Mouse (Mus musculus) spleen, adult 2 months (tissue): ENCODE measurements around the gene Ppp3cb. TPM values are rescaled to one million over a fixed set of nuclear protein-coding genes. Genes with fewer than 3 reads are reported as not detected.

Source experiments
- DNase-seq, 2 experiments: peaks; one replicate each; pipeline versions ENCODE4 v3.0.0 to v3.0.0-alpha.2; 2012 to 2021; ENCODE audit warnings: low spot score in 2 of 2, low read depth in 1 of 2
- H3K27ac ChIP-seq: fragments of 200-500 bp; 2 replicates; pipeline ENCODE4 v1.5.1; 2012; ENCODE audit warnings: low read length, inconsistent platforms; ENCODE audit not compliant: insufficient read depth
- H3K27me3 ChIP-seq: fragments of 200-500 bp; 2 replicates; pipeline ENCODE4 v1.6.1; 2012; ENCODE audit warnings: mild to moderate bottlenecking, moderate library complexity, low read length, inconsistent platforms; ENCODE audit not compliant: control insufficient read depth, insufficient read depth
- H3K36me3 ChIP-seq: fragments of 200-500 bp; 2 replicates; pipeline ENCODE4 v1.6.1; 2012; ENCODE audit warnings: mild to moderate bottlenecking, low read length, inconsistent platforms; ENCODE audit not compliant: control insufficient read depth, insufficient read depth
- H3K4me1 ChIP-seq: fragments of 200-500 bp; 2 replicates; pipeline ENCODE4 v1.6.1; 2011; ENCODE audit warnings: inconsistent platforms; ENCODE audit not compliant: control insufficient read depth, insufficient read depth, insufficient read length
- H3K4me3 ChIP-seq: fragments of 200-500 bp; 2 replicates; pipeline ENCODE4 v1.5.1; 2011; ENCODE audit warnings: mild to moderate bottlenecking, inconsistent platforms; ENCODE audit not compliant: insufficient read depth, insufficient read length; ENCODE audit errors: extremely low read depth
- CTCF ChIP-seq: fragments of 200-500 bp; IDR thresholded peaks from 2 replicates; pipeline ENCODE4 v1.5.1; 2011; ENCODE audit warnings: mild to moderate bottlenecking, inconsistent platforms; ENCODE audit not compliant: insufficient read depth, insufficient read length, insufficient replicate concordance; ENCODE audit errors: extremely low read depth
- POLR2A ChIP-seq: fragments of 200-500 bp; IDR thresholded peaks from 2 replicates; pipeline ENCODE4 v1.6.1; 2011; ENCODE audit warnings: low read depth, low read length, inconsistent platforms
- WGBS: fragments of 180-500 bp; shearing (Covaris S2); methylation state at CpG from one replicate; pipeline ENCODE4 v1.1.7; 2018; 5-methylcytosine and 5-hydroxymethylcytosine counted together
- polyA plus RNA-seq: library from polyadenylated mRNA; depleted of rRNA; stranded (reverse); fragments of >200 nt; gene quantifications from 2 replicates; pipeline ENCODE4 v1.2.3, GENCODE M21; 2012

The Ppp3cb gene
- polyA plus RNA-seq, 1 experiment: 6.5 TPM

- no peak for TF ChIP-seq CTCF
- DNase-seq: no peak
- 98% methylated on average over 2 of the region's 2 CpGs for WGBS
- H3K4me3 ChIP-seq: no peak overlapping the region
- no peak overlapping the region for H3K27ac ChIP-seq
- H3K4me1 ChIP-seq: no peaks in the 10 kb centered on the region
- H3K27me3 ChIP-seq: no peaks in the 10 kb centered on the region
- H3K36me3 ChIP-seq: peaks cover 11% of the 10 kb centered on the region
Observed at GRCm38 (mm10) chr14:20520179-20520578, 26.2 kb downstream of the Ppp3cb start.

- WGBS: 90% methylated on average over 2 of the region's 2 CpGs
- Histone ChIP-seq H3K27ac (no peak overlapping the region), H3K36me3 (peaks cover 5% of the 10 kb centered on the region), H3K4me1 (no peaks in the 10 kb centered on the region), H3K27me3 (no peaks in the 10 kb centered on the region), H3K4me3 (no peak overlapping the region)
- no peak for TF ChIP-seq POLR2A
- no peak for TF ChIP-seq CTCF
- DNase-seq: no peak
Observed at GRCm38 (mm10) chr14:20508424-20508823, 37.9 kb downstream of the Ppp3cb start.

GRCm38 (mm10) chr14:20502966-20503365, 43.4 kb downstream of the Ppp3cb start:
- no peak overlapping the region for H3K4me3 ChIP-seq
- no peak for TF ChIP-seq POLR2A
- TF ChIP-seq CTCF: no peak
- H3K4me1 ChIP-seq: peaks cover 4% of the 10 kb centered on the region; the same call in 1 of the 2 replicates
- no peak overlapping the region for H3K27ac ChIP-seq
- H3K27me3 ChIP-seq: no peaks in the 10 kb centered on the region
- H3K36me3 ChIP-seq: peaks cover 7% of the 10 kb centered on the region
- 85% methylated on average over 10 of the region's 10 CpGs for WGBS
- DNase-seq: no peak

GRCm38 (mm10) chr14:20499982-20500381, 46.4 kb downstream of the Ppp3cb start:
- peaks cover 10% of the 10 kb centered on the region for H3K36me3 ChIP-seq
- peaks cover 4% of the 10 kb centered on the region; the same call in 1 of the 2 replicates for H3K4me1 ChIP-seq
- WGBS: 96% methylated on average over 3 of the region's 3 CpGs
- no peak overlapping the region for H3K27ac ChIP-seq
- no peak overlapping the region for H3K4me3 ChIP-seq
- no peaks in the 10 kb centered on the region for H3K27me3 ChIP-seq
- no peak for DNase-seq
- no peak for TF ChIP-seq CTCF
- TF ChIP-seq POLR2A: no peak

- H3K27ac ChIP-seq: no peak within 1 kb of the TSS
- no peaks in the 10 kb centered on the region for H3K4me1 ChIP-seq
- H3K27me3 ChIP-seq: no peaks in the 10 kb centered on the region
- H3K36me3 ChIP-seq: peaks cover 14% of the 10 kb centered on the region
- no peak for DNase-seq
- no peak within 1 kb of the TSS for H3K4me3 ChIP-seq
- TF ChIP-seq POLR2A (no peak), CTCF (no peak)
- WGBS: 91% methylated on average over 2 of the region's 2 CpGs
Observed at GRCm38 (mm10) chr14:20496603-20497002, 49.8 kb downstream of the Ppp3cb start, which contains the start of gene Mss51. Gene Mss51 (minus strand): TSS chr14:20496901.

- Histone ChIP-seq H3K27ac (no peak overlapping the region), H3K4me1 (no peaks in the 10 kb centered on the region), H3K36me3 (peaks cover 4% of the 10 kb centered on the region; the same call in 1 of the 2 replicates), H3K27me3 (no peaks in the 10 kb centered on the region), H3K4me3 (no peak overlapping the region)
- no peak for DNase-seq
- TF ChIP-seq POLR2A (no peak), CTCF (no peak)
- 95% methylated on average over 5 of the region's 5 CpGs for WGBS
Observed at GRCm38 (mm10) chr14:20486031-20486430, 60.3 kb downstream of the Ppp3cb start.

- Histone ChIP-seq H3K36me3 (peaks cover 3% of the 10 kb centered on the region; the same call in 1 of the 2 replicates), H3K27ac (no peak overlapping the region), H3K4me3 (no peak overlapping the region), H3K4me1 (peaks cover 3% of the 10 kb centered on the region), H3K27me3 (no peaks in the 10 kb centered on the region)
- no peak for TF ChIP-seq POLR2A
- no peak for TF ChIP-seq CTCF
- DNase-seq: no peak
- 83% methylated on average over 7 of the region's 7 CpGs for WGBS
Observed at GRCm38 (mm10) chr14:20482051-20482751, 64.2 kb downstream of the Ppp3cb start.
